Mouse (Mus musculus): Measurements from ENCODE around the gene Armh1. TPM values are rescaled to one million over a fixed set of nuclear protein-coding genes. Genes with fewer than 3 reads are reported as not detected.
"Not testable (repeated sequence)": the region's sequence is repeated elsewhere in the genome, so short reads cannot be mapped to it uniquely, and the experiment has no call there.

The Armh1 gene
- total RNA-seq, 2 experiments from 2014 or later, result 0.26 to 0.40 TPM

DNA sequence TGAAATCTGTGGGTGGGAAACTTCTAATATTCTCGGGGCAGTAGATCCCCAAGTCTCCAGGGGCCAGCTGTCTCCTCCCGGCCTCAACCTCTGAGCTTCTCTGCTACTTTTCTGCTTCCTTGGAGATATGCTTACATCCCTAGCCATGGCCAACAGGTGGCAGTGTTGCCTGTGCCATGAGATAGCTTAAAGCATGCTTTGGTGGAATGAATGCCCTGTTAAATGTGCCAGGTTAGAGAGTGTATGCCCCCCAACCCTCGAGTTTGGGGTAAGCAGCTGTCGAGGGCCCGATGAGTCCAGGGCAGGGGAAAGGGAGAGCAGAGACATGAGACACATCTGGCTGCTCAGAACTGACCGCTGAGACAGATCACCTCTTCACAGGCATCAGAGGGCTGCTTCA lies 18.4 kb upstream of the Armh1 start:
- DNase-seq (ENCODE audit: low spot score in 2 of 2), result peak; percentile 75

GRCm38 (mm10) chr4:117267831-117268437 lies 16.0 kb upstream of the Armh1 start:
- DNase-seq (ENCODE audit: low spot score in 2 of 2), result no peak

GRCm38 (mm10) chr4:117267284-117267683 lies 15.4 kb upstream of the Armh1 start:
- peak; percentile 78 to 83 for DNase-seq (ENCODE audit: low spot score in 2 of 2)

- DNase-seq (ENCODE audit: low spot score in 2 of 2), result no peak
Observed at GRCm38 (mm10) chr4:117262987-117263386, 11.1 kb upstream of the Armh1 start.

GRCm38 (mm10) chr4:117262101-117262913 lies 10.4 kb upstream of the Armh1 start:
- DNase-seq (ENCODE audit: low spot score in 2 of 2), result no peak

GRCm38 (mm10) chr4:117261222-117261621 lies 9.3 kb upstream of the Armh1 start:
- DNase-seq (ENCODE audit: low spot score in 2 of 2), result no peak

DNA sequence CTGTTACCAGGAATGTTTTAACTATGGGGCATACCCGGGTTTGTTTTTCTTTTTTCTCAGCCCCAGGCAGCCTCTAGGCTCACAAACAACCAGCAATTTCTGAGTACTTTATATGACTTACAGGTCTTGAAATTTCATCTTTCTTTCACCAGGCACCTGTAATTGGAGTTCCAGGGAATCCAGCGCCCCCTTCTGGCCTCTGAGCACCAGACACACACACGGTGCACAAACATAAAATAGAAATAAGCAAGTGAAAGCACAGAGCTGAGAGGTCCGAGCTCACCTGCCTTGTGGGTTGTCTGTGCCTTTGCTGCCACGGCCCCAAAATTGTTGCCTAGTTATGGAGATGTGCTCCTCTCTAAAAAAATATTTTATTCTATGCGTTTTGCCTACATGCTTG lies 8.0 kb upstream of the Armh1 start:
- not testable (repeated sequence) for DNase-seq (ENCODE audit: low spot score in 2 of 2)

GRCm38 (mm10) chr4:117254672-117255071 lies 2.7 kb upstream of the Armh1 start:
- DNase-seq (ENCODE audit: low spot score in 2 of 2), result no peak

DNA sequence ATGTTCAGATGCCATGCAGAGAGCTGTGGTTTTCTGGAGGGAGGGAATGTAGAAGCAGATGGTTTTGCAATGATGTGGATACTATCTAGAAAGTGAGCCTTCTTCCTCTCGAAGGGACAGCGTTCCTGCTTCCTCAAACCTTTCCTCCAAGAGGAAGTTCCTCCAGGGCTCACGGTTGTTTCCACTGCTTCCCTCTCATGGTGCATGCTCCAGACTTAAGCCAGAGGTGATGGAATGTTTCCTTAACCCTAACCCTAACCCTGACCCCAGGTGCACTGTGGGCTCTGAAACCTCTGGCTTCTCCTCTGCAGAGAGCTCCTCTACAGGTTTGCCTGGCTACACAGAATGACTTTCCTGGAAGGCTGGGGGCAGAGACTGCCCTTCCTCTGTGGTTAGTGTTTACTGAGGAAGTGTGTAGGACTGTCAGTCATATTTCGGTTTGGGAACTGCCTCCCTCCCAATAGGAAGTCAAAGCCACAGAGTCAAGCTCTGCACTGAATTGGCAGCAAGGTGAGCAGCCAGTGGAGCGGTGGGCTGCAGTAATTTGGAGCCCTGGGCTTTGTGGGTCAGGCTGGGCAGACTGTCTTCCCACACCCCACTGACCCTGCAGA lies 2.2 kb upstream of the Armh1 start:
- DNase-seq (ENCODE audit: low spot score in 2 of 2), result no peak

DNA sequence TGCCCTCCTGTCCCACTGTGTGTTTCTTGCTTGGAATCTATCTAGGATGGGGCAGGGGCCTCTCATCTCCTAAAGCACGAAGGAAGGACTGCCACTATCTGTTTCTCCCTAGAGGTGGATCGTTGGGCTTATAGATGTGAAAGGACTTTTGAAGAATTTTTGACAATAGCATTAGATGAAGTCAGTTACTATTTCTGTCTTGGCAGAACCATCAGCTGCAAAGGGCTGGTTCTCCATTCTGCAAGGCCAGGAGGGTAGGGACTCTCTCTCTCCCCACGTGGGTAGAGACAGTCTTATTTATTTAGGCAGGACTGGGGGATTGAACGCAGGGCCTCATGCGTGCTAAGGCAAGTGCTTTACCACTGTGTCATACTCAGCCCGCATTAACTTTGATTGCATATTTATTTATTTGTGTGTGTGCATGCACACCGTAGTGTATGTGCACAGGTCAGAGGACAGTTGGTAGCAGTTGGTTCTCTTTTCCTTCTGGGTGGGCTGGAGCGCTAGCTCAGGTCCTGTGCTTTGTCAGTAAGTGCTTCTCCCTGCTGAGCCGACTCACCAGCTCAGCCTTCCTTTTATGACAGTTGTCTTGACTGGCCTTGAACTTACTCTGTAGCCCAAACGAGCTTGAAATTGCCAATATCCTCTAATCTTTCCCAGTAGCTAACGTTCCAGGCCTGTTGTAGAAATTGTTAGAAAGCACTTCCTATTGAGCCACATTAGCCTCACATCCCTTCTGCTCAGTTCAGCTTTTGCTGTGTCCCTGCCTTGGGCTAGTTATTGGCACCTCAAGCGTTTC lies 1.5 kb upstream of the Armh1 start:
- no peak for DNase-seq (ENCODE audit: low spot score in 2 of 2)

DNA sequence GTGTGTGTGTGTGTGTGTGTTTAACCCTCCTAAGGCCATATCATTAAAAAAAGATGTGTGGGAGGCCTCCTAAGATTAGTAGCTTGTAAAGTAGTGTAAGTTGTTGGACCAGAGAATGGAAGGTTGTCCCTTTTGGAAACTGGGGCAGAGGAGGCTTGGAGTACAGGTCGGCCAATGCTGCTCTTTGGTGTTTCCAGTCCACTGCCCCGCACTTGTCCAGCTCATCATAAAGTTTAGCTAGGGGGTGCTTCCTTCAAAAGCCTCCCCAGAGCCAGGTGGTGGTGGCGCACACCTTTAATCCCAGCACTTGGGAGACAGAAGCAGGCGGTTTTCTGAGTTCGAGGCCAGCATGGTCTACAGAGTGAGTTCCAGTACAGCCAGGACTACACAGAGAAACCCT lies 830 bp upstream of the Armh1 start:
- no peak for DNase-seq (ENCODE audit: low spot score in 2 of 2)

DNA sequence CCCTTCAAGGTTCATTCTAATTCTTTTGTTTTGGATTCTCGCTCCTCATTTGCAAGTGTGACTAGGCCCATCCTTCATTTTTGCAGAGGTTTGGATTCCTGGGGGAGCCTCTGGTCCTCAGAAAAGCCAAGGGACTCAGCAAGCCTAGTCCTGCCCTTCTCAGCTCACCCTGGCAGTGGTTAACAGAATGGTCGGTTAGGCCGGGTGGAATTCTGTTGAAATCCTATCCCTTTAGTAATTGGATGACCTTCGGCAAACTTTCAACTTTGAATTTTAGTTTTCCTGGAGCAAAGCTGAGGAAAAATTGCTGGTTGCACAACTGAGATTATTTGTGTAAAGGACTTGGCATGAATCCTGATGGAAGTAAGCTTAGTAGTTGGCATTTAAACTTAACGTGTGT lies 426 bp upstream of the Armh1 start:
- no peak for DNase-seq (ENCODE audit: low spot score in 2 of 2)

GRCm38 (mm10) chr4:117250982-117251381 lies 943 bp downstream of the Armh1 start:
- no peak for DNase-seq (ENCODE audit: low spot score in 2 of 2)

DNA sequence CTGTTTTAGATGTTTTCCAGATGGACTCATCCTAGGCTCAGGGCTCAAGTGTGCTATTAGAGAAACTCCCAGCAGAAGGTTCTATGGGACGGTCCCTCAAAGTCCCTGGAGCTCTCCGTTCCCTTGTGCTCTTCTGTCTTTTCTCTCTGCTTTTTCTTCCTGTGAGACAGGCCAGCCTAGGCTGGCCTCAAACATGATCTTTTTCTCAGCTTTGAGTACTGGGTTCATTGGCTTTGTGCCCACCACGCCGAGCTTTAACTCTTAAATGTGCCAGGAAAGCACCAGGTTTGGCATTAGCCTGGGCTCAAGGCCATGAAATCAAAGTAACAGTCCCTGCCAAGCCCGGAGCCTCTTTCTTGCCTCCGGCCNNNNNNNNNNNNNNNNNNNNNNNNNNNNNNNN lies 11.1 kb downstream of the Armh1 start:
- DNase-seq (ENCODE audit: low spot score in 2 of 2), result no peak

- no peak for DNase-seq (ENCODE audit: low spot score in 2 of 2)
Observed at GRCm38 (mm10) chr4:117239153-117239552, 12.8 kb downstream of the Armh1 start.

- DNase-seq (ENCODE audit: low spot score in 2 of 2), result no peak
Observed at GRCm38 (mm10) chr4:117235822-117236221, 16.1 kb downstream of the Armh1 start.

GRCm38 (mm10) chr4:117234166-117234741 lies 17.7 kb downstream of the Armh1 start:
- DNase-seq (ENCODE audit: low spot score in 2 of 2), result no peak

DNA sequence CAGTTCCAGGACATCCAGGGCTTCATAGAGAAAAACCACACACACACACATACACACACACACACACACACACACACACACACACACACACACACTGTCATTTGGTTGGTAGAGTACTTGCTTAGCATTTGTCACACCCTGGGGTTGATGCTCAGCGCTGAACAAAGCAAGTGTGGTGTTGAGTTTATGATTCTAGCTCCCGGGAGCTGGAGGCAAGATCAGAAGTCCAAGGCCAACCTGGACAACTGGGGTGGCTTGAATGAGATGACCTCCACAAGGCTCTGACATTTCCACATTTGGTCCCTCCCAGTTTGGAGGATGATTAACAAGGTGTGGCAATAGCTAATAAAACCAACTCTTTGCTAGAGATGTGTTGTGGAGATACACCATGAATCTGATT lies 20.7 kb downstream of the Armh1 start:
- DNase-seq (ENCODE audit: low spot score in 2 of 2), result no peak

- DNase-seq (ENCODE audit: low spot score in 2 of 2), result no peak
Observed at GRCm38 (mm10) chr4:117230331-117230730, 21.6 kb downstream of the Armh1 start.

DNA sequence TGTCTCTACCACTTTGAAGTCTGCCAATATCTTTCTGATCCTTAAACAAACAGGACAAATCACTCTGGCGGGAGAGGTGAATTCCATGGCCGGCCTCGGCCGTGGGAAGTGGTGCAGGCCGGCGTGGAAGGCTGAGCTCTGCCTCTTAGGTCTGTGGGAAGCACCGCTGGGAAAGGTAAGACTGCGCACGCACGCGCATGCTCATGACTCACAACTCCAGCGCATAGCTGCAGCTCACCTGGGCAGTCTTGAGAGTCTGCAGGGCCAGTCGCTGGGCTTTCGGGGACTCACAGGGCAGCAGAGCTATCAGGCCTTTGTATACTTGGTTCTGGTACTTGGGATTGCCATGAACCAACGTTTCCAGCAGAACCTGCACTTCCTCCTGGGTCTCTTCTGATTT lies 22.3 kb downstream of the Armh1 start:
- DNase-seq (ENCODE audit: low spot score in 2 of 2), result no peak

DNA sequence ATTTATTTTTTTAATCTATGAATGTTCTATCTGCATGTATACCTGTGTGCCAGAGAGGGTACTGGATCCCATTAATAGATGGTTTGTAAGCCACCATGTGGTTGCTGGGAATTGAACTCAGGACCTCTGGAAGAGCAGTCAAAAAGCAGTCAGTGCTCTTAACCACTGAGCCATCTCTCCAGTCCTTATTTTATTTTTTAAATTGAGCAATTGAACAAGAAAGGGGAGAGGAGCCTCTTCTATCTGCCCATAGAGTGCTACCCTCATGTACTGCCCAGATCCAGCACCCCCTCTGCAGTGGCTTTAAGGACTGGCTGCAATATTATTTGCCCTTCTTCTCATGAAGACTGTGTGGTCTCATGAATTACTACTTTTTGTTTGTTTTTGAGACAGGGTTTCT lies 26.7 kb downstream of the Armh1 start:
- no peak for DNase-seq (ENCODE audit: low spot score in 2 of 2)
